Mouse (Mus musculus) liver, adult 2 months (tissue): ENCODE results near the gene Tnfsfm13.

ENCODE experiments used
- CTCF ChIP-seq: fragments of 200-500 bp; IDR thresholded peaks from 2 replicates; pipeline ENCODE4 v1.5.1; 2011; ENCODE audit warnings: low read depth, low read length, control low read depth
- POLR2A ChIP-seq: fragments of 200-500 bp; IDR thresholded peaks from 2 replicates; pipeline ENCODE4 v1.6.1; 2011; ENCODE audit warnings: low read length, control low read depth; ENCODE audit not compliant: insufficient read depth; ENCODE audit errors: extremely low read depth

DNA sequence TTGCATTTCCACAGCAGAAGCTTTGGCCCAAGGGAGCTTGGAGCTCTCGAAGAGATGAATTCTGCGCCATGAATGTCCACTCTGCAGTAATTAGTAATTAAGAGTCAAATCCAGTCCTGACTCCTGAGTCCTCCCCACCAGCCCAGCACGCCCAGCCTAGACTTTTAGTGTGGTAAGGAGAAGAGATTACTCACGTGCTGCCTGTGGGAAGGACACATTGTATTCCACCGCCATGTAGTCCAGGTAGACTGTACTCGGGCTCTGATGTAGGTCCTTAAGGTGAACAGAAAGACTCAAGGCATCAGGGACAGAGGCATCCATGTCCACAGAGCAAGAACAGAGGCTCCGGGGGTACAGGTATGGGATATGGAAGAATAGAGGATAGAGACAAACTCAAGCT is 31.1 kb downstream of the Tnfsfm13 start:
- no peak for TF ChIP-seq CTCF
- TF ChIP-seq POLR2A, result no peak
